Mouse (Mus musculus): ENCODE measurements around the gene Gab1.

Gab1 gene

GRCm38 (mm10) chr8:80880196-80881106 lies at the start of gene Gab1:
Gene Gab1 (minus strand): TSS chr8:80880519.
- DNase-seq: peak; percentile 89

- DNase-seq: no peak
Observed at GRCm38 (mm10) chr8:80928770-80929169, 48.5 kb upstream of the Gab1 start.

- no peak for DNase-seq
Observed at GRCm38 (mm10) chr8:80923794-80924316, 43.5 kb upstream of the Gab1 start.

DNA sequence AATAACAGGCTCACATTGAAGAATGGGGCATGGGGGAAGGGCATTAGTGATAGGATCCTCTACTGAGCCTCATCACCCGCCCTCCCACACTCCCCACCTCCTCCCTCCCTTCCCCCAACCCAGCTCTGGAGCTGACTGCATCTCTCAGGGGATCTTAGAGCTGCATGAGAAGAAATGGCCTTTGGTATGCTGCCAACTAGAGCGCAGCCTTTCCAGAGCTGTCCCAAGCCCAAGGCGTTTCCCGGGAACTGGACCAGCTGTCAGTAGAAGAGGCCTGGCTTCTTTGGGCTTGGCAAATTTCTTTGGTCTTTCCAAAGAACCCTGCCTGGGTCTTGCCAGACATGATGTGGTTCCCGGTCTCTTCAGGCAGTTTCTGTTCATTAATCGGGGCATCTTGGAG lies 42.3 kb upstream of the Gab1 start:
- peak; percentile 36 for DNase-seq

GRCm38 (mm10) chr8:80919130-80919529 lies 38.8 kb upstream of the Gab1 start:
- DNase-seq: peak; percentile 60

- DNase-seq: no peak
Observed at GRCm38 (mm10) chr8:80918531-80918930, 38.2 kb upstream of the Gab1 start.

DNA sequence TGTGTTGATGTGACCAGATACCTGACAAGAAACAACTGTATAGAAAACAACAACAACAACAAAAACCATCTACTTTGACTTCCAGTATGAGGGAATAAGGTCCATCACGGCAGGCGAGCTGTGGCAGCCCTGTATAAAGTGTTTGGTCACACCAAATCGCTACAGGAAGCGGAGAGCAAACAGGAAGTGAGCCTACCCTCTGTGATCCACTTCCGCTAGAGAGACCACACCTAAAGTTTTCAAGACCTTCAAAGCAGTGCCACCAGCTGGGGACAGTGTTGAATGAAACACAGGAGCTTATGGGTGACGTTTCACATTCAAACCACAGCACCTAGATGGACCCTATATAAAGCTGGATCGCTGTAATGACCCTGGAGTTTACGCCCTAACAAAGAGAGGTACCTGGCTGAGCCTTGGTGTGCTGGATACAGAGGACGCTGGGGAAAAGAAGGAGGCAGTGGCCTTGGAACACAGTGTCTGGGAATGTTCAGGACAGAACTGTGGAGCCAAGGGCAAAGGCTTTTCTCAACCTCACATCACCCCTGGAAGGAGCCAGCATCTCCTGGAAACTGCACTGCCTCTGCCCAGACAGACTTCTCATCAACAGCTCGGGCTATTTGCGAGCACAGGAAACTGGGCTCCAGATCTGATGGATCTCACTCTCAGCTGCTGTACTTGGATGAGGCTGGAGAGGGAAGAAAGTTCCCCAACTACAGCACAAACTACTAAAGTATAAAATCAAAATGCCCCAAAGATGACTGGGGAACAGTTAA lies 36.3 kb upstream of the Gab1 start:
- no peak for DNase-seq

DNA sequence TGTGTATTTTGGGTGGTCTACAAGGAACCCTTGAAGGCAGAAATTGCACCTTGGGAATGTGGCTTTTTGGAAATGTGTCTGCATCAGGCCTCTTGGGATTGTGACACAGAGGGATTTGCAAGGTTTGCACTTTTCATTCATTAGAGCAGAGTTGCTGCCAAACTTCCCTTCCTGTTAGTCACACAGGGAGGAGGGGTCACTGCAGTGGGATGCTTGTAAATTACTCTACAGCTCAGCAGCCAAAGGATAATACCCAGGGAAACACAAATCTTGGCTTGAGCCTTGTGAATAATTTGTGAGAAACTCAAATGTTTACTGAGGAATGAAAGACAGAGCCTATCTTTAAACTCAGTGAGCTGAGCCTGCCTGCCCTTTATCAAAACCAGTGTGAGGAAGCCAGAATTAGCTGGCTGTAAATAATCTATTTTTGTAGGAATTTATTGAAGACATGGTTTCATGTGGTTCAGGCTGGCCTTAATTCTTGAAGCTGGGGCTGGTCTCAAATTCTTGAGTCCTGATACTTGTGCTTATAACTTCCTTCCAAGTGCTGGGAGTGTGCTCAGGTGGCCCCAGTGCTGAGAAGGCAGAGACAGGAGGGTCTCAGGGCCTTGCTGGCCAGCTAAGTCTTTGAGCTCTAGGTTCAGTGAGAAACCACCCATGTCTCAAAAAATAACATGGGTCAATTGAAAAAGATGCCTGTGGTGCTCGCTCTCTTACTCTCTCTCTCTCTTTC lies 32.9 kb upstream of the Gab1 start:
- DNase-seq: peak; percentile 9

DNA sequence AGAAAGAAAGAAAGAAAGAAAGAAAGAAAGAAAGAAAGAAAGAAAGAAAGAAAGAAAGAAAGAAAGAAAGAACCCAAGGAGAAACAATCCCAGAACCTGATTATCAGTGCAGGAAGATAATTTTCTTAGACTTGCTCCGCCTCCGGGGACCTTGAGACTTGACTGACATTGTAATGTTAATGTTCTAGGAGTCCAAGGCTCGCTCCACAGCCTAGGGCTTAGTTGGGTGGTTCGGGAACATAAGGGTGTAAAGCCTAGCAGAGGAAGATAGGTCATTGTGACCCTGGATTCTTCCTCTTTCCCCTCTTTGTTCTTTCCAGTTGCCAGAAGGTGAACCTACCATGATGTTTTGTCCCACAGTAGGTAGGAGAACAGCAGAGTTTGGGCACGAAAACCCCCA lies 31.1 kb upstream of the Gab1 start:
- no peak for DNase-seq

- no peak for DNase-seq
Observed at GRCm38 (mm10) chr8:80908262-80908907, 28.1 kb upstream of the Gab1 start.

DNA sequence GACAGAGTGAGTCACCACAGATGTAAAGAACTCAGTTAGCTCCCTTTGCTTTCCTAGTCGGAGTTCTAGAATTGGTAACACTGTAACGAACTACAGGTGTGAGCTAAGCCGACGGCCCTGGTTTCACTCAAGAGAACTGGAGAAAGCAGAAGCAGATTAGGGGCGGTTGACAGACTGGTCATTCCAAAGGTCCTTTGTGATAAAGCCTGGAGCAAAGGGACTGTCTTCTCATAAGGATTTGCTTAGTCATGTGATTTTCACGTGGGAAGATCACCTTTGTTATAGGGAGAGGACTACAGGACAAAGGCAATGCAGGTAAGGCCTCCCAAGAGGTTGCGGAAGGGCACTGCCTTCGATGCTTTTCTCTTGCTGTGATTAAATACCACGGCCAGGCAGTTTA lies 22.0 kb upstream of the Gab1 start:
- no peak for DNase-seq

DNA sequence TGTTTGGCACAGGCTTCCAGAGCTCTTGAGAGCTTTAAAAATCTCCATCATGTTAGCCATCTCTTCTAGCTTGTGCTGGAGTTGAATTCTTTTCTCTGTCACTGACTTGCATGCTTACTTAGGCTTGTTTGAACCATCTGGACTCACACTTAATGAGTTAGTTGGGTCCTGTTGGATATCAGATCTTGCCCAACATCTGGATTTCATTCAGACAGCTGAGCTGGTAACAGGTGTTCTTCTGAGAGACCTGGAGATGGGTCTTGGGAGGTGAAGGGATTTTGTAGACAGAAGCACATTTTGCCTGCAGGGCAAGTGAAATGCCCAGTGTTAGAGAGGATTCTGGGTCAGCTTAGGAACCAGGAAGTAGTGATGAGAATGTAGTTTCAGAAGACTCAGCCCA lies 19.0 kb upstream of the Gab1 start:
- no peak for DNase-seq

DNA sequence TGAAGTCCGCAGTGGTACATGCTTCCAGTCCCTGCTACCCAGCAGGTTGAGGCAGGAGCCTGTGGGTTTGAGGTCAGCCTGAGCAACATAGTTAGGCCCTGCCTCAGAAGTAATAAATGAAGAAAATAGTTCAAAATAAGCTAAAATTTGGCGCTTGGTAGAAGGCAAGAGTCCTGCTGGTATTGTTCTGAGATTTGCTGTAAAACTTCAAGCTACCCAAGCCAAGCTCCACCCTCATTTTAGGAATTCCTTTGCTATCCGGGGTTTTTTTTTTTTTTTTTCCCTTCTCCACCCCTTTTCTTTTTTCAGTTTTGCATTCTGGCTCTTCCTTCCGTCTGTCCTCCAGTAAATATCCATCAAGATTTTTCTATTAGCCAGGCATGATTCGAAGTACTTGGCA lies 15.7 kb upstream of the Gab1 start:
- DNase-seq: no peak

- DNase-seq: no peak
Observed at GRCm38 (mm10) chr8:80895397-80895796, 15.1 kb upstream of the Gab1 start.

- DNase-seq: no peak
Observed at GRCm38 (mm10) chr8:80894528-80894927, 14.2 kb upstream of the Gab1 start.

DNA sequence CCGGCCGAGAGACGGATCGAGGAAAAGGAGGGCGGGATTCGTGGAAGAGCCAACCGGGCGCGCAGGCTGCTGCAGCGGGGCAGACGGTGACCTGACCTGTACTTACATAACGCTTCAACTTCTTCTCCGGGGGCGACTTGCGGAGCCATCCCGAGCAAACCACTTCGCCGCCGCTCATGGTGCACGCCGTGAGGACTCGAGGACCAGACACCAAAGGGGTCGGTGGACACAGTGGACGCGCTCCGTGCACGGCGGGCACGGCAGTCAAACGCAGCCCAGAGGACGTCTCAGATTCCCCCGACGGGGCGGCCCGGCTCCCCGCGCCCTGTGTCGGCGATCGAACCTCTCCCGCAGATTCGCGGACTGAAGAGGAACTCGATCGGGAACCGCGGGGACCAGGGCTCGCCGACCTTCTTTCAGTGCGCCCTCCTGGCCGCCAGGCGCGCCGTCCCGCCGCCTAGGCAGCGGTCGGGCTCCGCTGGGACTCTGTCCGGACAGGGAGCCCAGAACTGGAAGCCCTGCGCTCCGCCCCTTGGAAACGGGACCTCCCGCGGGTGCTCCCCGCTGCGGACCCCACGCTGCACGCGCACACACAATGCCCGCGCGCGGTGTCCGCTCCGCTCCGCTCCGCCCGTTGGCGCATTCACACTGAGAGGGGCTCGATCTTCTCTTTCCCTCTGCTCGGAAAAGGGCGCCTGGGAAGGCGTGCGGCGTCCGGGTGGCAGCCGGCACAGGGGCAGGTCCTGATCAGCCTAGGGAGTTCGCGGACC lies 708 bp downstream of the Gab1 start:
- no peak for DNase-seq

DNA sequence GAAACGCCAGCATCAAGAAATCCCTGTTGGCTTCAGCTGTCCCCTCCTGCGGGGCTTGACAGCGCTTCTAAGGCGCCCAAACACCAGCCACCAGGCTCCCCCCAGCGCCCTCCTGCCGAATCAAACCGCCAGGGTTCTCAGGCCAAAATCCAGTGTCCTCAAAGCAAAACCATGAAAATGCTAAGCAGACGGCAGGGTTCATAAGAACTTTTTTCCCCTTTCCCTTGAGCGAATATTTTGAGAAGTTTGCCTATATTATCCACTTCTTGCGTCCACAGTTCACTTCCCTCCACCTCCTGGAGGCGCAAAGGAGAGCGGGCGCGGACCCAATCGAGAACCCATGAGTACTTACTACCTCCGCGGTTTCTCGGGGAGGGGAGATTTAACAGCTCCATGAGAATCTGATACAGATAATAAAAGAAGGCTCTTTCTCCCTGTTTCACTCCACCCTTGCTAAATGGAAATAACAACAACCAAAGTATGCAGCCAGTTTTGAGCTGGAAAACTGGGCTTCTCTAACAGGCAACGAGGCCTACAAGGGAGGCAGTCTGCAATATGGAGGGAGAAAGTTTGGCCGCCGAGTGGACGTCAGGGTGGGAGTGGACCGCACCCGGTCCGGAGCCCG lies 1.4 kb downstream of the Gab1 start:
- DNase-seq: peak; percentile 31

DNA sequence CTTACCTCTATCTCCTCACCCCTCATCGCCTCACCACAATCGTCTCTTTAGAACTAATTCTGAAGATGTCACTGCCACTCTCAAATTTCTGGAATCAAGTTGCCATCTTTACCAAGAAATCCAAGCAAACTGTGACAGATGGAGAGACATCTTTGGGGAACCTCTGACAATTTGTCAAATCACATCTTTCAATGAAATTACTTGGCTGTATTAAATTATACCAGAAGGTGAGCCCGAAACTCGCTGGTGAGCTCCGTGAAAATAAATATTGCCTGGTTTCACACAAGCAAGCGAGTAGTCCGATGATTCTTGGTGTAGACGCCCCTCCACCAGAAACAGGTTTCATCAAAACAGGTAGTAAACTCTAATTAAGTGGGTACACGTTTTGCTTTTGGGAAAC lies 2.2 kb downstream of the Gab1 start:
- no peak for DNase-seq

DNA sequence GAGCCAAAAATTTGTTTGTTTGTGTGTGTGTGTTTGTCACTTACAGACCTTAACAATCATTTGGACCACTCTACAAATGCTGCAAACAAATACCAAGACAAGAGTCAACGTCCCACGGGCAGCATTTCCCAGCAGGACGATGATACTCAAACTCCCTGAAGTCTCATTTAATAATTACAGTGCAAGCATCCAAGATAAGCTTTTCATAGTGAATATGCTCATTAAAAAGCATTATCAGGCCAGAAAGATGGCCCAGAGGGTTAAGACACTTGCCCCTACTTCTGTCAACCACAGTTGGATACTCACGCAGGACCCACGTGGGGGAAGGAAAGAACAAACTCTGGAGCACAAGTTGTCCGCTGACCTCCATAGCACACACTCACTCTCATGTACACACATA lies 4.8 kb downstream of the Gab1 start:
- DNase-seq: no peak

DNA sequence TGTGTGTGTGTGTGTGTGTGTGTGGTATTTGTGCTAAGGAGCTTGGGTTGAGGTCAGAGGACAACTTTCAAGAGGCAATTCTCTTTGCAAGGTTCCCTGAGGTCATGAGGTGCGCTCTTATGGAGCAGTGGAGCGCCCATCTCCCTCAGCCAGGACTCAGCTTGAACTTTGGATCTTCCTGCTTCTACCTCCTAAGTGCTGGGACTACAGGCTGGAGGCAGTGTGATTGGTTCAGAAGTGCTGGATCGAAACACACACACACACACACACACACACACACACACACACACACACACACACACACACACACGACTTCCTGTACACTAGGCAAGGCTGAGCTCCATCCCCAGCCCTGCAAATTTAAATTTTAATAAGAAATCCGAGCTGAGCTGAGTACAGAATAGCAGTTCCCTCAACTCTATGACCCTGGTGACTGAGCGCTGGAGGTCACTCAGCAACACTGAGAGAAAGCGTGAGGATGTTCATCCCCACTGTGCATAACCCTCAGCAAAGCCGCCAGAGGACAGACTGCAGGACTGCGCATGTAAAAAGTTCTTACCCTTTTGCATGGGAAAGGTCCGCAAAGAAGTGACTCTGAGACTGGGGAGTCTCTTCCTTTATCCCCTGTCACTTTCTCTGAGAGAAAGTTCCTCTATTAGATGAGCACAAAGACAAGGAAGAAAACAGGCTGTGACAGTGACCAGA lies 6.4 kb downstream of the Gab1 start:
- no peak for DNase-seq

DNA sequence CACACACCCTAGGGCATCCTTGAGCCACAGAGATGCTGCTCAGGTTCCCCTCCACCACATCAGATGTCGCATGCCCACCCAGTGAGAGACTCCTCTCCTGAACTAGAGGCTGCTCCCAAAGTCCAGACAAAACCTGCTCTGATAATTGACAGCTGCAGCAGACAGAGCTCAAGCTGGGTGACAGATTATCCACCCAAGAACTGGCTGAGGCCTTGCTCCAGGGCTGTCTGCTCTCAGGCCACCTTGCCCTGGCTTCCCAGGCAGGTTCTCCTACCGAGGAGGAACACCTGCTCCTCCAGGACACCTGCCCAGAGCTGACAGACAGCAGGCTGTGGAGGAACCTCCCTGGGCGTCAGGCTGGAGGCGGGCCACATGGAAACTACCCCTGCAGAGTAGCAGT lies 7.6 kb downstream of the Gab1 start:
- no peak for DNase-seq

All from layer of hippocampus, adult 9-11 months (tissue).